Mouse (Mus musculus) CH12.LX (cell line): ENCODE results near the gene Irs2. TPM values are rescaled to one million over a fixed set of nuclear protein-coding genes. Genes with fewer than 3 reads are reported as not detected.

Experiments used
- DNase-seq: peaks from one replicate; pipeline ENCODE4 v3.0.0-alpha.2; 2013; ENCODE audit errors: extremely low read depth
- H3K27ac ChIP-seq: 2 replicates; pipeline ENCODE4 v1.5.1; 2012; ENCODE audit warnings: low read depth, mild to moderate bottlenecking, control low read depth, moderate library complexity; ENCODE audit not compliant: insufficient read depth
- H3K27me3 ChIP-seq: replicated peaks from 2 replicates; pipeline ENCODE3; 2012; ENCODE audit warnings: inconsistent platforms
- H3K36me3 ChIP-seq, 2 experiments: replicated peaks in 1 of 2; 2 replicates each; pipeline versions ENCODE3 to v1.6.1; 2012; ENCODE audit warnings: inconsistent platforms in 1 of 2, low read length in 1 of 2, mild to moderate bottlenecking in 1 of 2, mixed read lengths in 1 of 2, moderate library complexity in 1 of 2; ENCODE audit not compliant: control insufficient read depth in 1 of 2, insufficient read depth in 1 of 2
- H3K4me1 ChIP-seq, 2 experiments: 2 replicates each; pipeline ENCODE4 v1.6.1; 2012; ENCODE audit warnings: inconsistent platforms in 1 of 2, moderate library complexity in 1 of 2; ENCODE audit not compliant: insufficient read depth in 2 of 2, control insufficient read depth in 1 of 2
- H3K4me2 ChIP-seq: 2 replicates; pipeline ENCODE4 v1.6.1; 2012; ENCODE audit warnings: low read depth, mild to moderate bottlenecking, control low read depth; ENCODE audit not compliant: poor library complexity, insufficient read depth, severe bottlenecking
- H3K4me3 ChIP-seq, 3 experiments: fragments of 150-350 bp in 1 of 3; sonication (generic) in 1 of 3; replicated peaks in 1 of 3; 2 replicates each; pipeline versions ENCODE3 to v1.5.1; 2011 to 2012; ENCODE audit warnings: low read depth in 2 of 3, low read length in 2 of 3, mild to moderate bottlenecking in 2 of 3, moderate library complexity in 2 of 3, control low read depth in 1 of 3, improper control_type of control experiment in 1 of 3, inconsistent platforms in 1 of 3, mixed read lengths in 1 of 3; ENCODE audit not compliant: poor library complexity in 1 of 3
- H3K79me2 ChIP-seq: replicated peaks from 2 replicates; pipeline ENCODE4 v1.6.1; 2012; ENCODE audit warnings: mild to moderate bottlenecking, moderate library complexity; ENCODE audit not compliant: control insufficient read depth, poor library complexity, insufficient read depth, severe bottlenecking; ENCODE audit errors: extremely low read depth
- H3K9ac ChIP-seq: 2 replicates; pipeline ENCODE4 v1.6.1; 2012; ENCODE audit warnings: low read depth, mild to moderate bottlenecking, control low read depth, moderate library complexity; ENCODE audit not compliant: insufficient read depth
- H3K9me3 ChIP-seq: replicated peaks from 2 replicates; pipeline ENCODE3; 2012; ENCODE audit warnings: low read length, inconsistent platforms, mixed read lengths
- CHD1 ChIP-seq: IDR thresholded peaks from 2 replicates; pipeline ENCODE4 v1.6.1; 2012; ENCODE audit warnings: low read depth, low read length, improper control_type of control experiment, inconsistent platforms
- CHD2 ChIP-seq: IDR thresholded peaks from 2 replicates; pipeline ENCODE4 v1.6.1; 2011; ENCODE audit warnings: low read length, improper control_type of control experiment
- E2F4 ChIP-seq: IDR thresholded peaks from 2 replicates; pipeline ENCODE4 v1.6.1; 2011; ENCODE audit warnings: low read depth, low read length, improper control_type of control experiment; ENCODE audit not compliant: insufficient replicate concordance
- EP300 ChIP-seq: IDR thresholded peaks from 2 replicates; pipeline ENCODE4 v1.6.1; 2011; ENCODE audit warnings: low read length, improper control_type of control experiment
- ETS1 ChIP-seq: conservative IDR thresholded peaks from 2 replicates; pipeline ENCODE4 v1.6.1; 2012; ENCODE audit warnings: low read depth, mild to moderate bottlenecking, inconsistent platforms, low read length, improper control_type of control experiment, moderate library complexity
- IRF4 ChIP-seq: IDR thresholded peaks from 2 replicates; pipeline ENCODE4 v1.6.1; 2014; ENCODE audit warnings: low read depth, mild to moderate bottlenecking, inconsistent platforms, low read length, improper control_type of control experiment
- JUN ChIP-seq: IDR thresholded peaks from 2 replicates; pipeline ENCODE4 v1.6.1; 2011; ENCODE audit warnings: low read depth, mild to moderate bottlenecking, low read length, improper control_type of control experiment, moderate library complexity; ENCODE audit not compliant: insufficient read depth
- JUND ChIP-seq: conservative IDR thresholded peaks from 2 replicates; pipeline ENCODE4 v1.6.1; 2011; ENCODE audit warnings: low read depth, low read length, improper control_type of control experiment
- KAT2A ChIP-seq: IDR thresholded peaks from 2 replicates; pipeline ENCODE4 v1.6.1; 2012; ENCODE audit warnings: low read length, improper control_type of control experiment, inconsistent platforms; ENCODE audit not compliant: insufficient replicate concordance
- MAX ChIP-seq: IDR thresholded peaks from 2 replicates; pipeline ENCODE4 v1.6.1; 2011; ENCODE audit warnings: low read length, improper control_type of control experiment
- MAZ ChIP-seq: IDR thresholded peaks from 2 replicates; pipeline ENCODE4 v1.6.1; 2012; ENCODE audit warnings: low read depth, mild to moderate bottlenecking, inconsistent platforms, low read length, improper control_type of control experiment, moderate library complexity
- MEF2A ChIP-seq: IDR thresholded peaks from 2 replicates; pipeline ENCODE4 v1.6.1; 2014; ENCODE audit warnings: low read depth, mild to moderate bottlenecking, inconsistent platforms, low read length, improper control_type of control experiment, borderline replicate concordance
- MXI1 ChIP-seq: IDR thresholded peaks from 2 replicates; pipeline ENCODE4 v1.6.1; 2011; ENCODE audit warnings: mild to moderate bottlenecking, low read depth, low read length, improper control_type of control experiment
- MYC ChIP-seq: IDR thresholded peaks from 2 replicates; pipeline ENCODE4 v1.6.1; 2011; ENCODE audit warnings: low read depth, mild to moderate bottlenecking, improper control_type of control experiment, low read length
- NRF1 ChIP-seq: IDR thresholded peaks from 2 replicates; pipeline ENCODE4 v1.6.1; 2014; ENCODE audit warnings: low read depth, mild to moderate bottlenecking, inconsistent platforms, low read length, improper control_type of control experiment, moderate library complexity
- PAX5 ChIP-seq: IDR thresholded peaks from 2 replicates; pipeline ENCODE4 v1.6.1; 2012; ENCODE audit warnings: low read length, inconsistent platforms, mixed read lengths
- POLR2AphosphoS2 ChIP-seq: IDR thresholded peaks from 2 replicates; pipeline ENCODE4 v1.6.1; 2011; ENCODE audit warnings: low read depth, low read length, improper control_type of control experiment
- RAD21 ChIP-seq: IDR thresholded peaks from 2 replicates; pipeline ENCODE4 v1.6.1; 2011; ENCODE audit warnings: low read depth, mild to moderate bottlenecking, low read length, improper control_type of control experiment, moderate library complexity
- RCOR1 ChIP-seq: conservative IDR thresholded peaks from 2 replicates; pipeline ENCODE4 v1.6.1; 2012; ENCODE audit warnings: low read depth, mild to moderate bottlenecking, inconsistent platforms, low read length, improper control_type of control experiment
- SIN3A ChIP-seq: IDR thresholded peaks from 2 replicates; pipeline ENCODE4 v1.6.1; 2012; ENCODE audit warnings: low read length, improper control_type of control experiment, inconsistent platforms
- SMC3 ChIP-seq: IDR thresholded peaks from 2 replicates; pipeline ENCODE4 v1.6.1; 2011; ENCODE audit warnings: low read depth, low read length, improper control_type of control experiment
- TCF12 ChIP-seq: IDR thresholded peaks from 2 replicates; pipeline ENCODE4 v1.6.1; 2014; ENCODE audit warnings: low read depth, mild to moderate bottlenecking, inconsistent platforms, low read length, improper control_type of control experiment
- UBTF ChIP-seq: IDR thresholded peaks from 2 replicates; pipeline ENCODE4 v1.6.1; 2012; ENCODE audit warnings: low read depth, mild to moderate bottlenecking, inconsistent platforms, low read length, improper control_type of control experiment, moderate library complexity
- USF1 ChIP-seq: IDR thresholded peaks from 2 replicates; pipeline ENCODE4 v1.6.1; 2014; ENCODE audit warnings: low read depth, mild to moderate bottlenecking, inconsistent platforms, low read length, improper control_type of control experiment
- USF2 ChIP-seq: conservative IDR thresholded peaks from 2 replicates; pipeline ENCODE4 v1.6.1; 2011; ENCODE audit warnings: low read depth, low read length, improper control_type of control experiment
- ZKSCAN1 ChIP-seq: IDR thresholded peaks from 2 replicates; pipeline ENCODE4 v1.6.1; 2012; ENCODE audit warnings: low read depth, inconsistent platforms, low read length, improper control_type of control experiment, borderline replicate concordance
- ZMIZ1 ChIP-seq: IDR thresholded peaks from 2 replicates; pipeline ENCODE4 v1.6.1; 2012; ENCODE audit warnings: low read depth, mild to moderate bottlenecking, inconsistent platforms, low read length, improper control_type of control experiment
- ZNF384 ChIP-seq: IDR thresholded peaks from 2 replicates; pipeline ENCODE4 v1.6.1; 2012; ENCODE audit warnings: low read depth, low read length, improper control_type of control experiment, inconsistent platforms
- dilution Hi-C: fragments of 300-500 bp; cut with MboI; formaldehyde crosslinking; loops from 2 replicates; pipeline ENCODE4 v1.14.3; 2020; ENCODE audit warnings: low sequenced_read_pairs; ENCODE audit not compliant: extremely low pct_unique_long_range_greater_than_20kb, extremely low pct_ligation_motif_present
- in situ Hi-C: fragments of 300-500 bp; cut with MboI; formaldehyde crosslinking; loops from 3 replicates; pipeline ENCODE4 v1.14.3; 2019; ENCODE audit warnings: low sequenced_read_pairs, low pct_ligation_motif_present, low pct_unique_long_range_greater_than_20kb, mixed read lengths
- polyA plus RNA-seq: library from polyadenylated mRNA; unstranded; fragments of >175 nt; gene quantifications from 2 replicates; pipeline ENCODE4 v1.2.1, GENCODE M21; 2012; ENCODE audit warnings: low read depth; ENCODE audit not compliant: insufficient read length
- total RNA-seq, 2 experiments: library from RNA; depleted of rRNA; stranded (reverse); fragments of 300-350 nt in 1 of 2; fragments of >200 nt in 1 of 2; gene quantifications; 2 replicates each; pipeline ENCODE4 v1.2.3; 2012 to 2014

Gene Irs2
- total RNA-seq (2012; rRNA removed) = 1.0 and 1.1 TPM in 2 replicates
- total RNA-seq (2014; rRNA removed) = not detected in 2 replicates
- 0.18 and 0.24 TPM in 2 replicates for polyA plus RNA-seq

DNA sequence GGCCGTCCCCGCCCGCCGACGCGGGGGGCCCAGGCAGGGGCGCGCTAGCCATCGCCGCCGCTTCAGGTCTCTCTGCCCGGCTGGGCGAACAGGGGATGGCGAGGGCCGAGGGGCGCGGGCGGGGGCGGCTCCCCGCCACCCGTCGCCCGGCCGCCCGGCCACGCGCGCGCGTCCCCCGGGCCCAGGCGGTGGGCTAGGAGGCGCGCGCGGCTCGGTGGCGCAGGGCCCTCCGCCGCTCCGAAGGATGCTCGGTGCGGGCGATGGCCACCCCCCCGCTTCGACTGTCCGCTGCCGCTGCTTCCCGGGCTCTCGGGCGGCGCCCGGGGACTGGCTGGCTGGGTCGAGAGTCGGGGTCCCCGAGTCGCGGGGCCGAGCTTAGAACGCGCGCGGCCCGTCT, at the start of gene Irs2:
Irs2 (minus strand) TSS at position 80 of the 397 bp plus-strand sequence.
- TF ChIP-seq RCOR1 (no peak), E2F4 (no peak), UBTF (no peak), EP300 (no peak), PAX5 (no peak), IRF4 (no peak), SIN3A (no peak), MYC (no peak), MAZ (no peak), MEF2A (no peak), MXI1 (no peak), RAD21 (no peak), TCF12 (no peak), NRF1 (no peak), KAT2A (no peak), MAX (no peak), CHD2 (no peak)
- Histone ChIP-seq H3K27me3 (no peaks in the 10 kb centered on the region), H3K27ac (peak within 1 kb of the TSS; percentile 46), H3K9me3 (peaks cover 28% of the 10 kb centered on the region), H3K4me1 (peaks cover 2 to 13% of the 10 kb centered on the region in 2 experiments; a peak in 2 of 4 replicates), H3K9ac (peak within 1 kb of the TSS; percentile 70), H3K4me2 (peak within 1 kb of the TSS; percentile 67), H3K36me3 (peaks cover 0 to 1% of the 10 kb centered on the region in 2 experiments), H3K79me2 (no peaks in the 10 kb centered on the region), H3K4me3 (peak within 1 kb of the TSS; percentile 15 to 82 (median 53))
- no peak for DNase-seq
- dilution Hi-C loops (no loop called here), in situ Hi-C loops (no loop called here)

DNA sequence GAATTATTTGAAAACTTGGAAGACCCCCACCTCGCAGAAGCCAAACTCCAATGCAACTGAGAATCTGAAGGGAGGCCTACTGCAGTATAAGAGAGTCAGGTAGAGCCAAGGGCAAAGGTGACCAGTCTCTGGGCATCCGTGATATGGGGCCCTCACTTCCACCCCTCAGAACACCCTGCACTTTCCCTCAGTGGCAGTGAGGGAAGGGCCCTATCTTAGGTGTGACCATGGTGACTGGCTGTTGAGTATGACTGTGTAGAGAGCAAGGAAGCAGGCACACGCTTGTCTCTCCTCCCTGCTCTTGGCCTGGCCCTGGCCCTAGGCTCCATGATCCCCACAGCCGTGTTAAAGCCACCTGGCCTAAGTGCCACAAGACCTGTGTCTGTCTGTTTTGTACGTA, 48.4 kb upstream of the Irs2 start:
- no peak overlapping the region for H3K9ac ChIP-seq
- H3K4me1 ChIP-seq = no peaks in the 10 kb centered on the region
- H3K27ac ChIP-seq = no peak overlapping the region
- no peaks in the 10 kb centered on the region for H3K36me3 ChIP-seq
- TF ChIP-seq MEF2A (no peak), MXI1 (no peak), SMC3 (no peak), JUN (no peak), ZNF384 (no peak), USF1 (no peak), CHD2 (no peak), ETS1 (no peak), JUND (no peak), POLR2AphosphoS2 (no peak), ZKSCAN1 (no peak), SIN3A (no peak), RCOR1 (no peak), UBTF (no peak), IRF4 (no peak), USF2 (no peak), E2F4 (no peak), ZMIZ1 (no peak), CHD1 (no peak)
- dilution Hi-C loops (no loop called here), in situ Hi-C loops (no loop called here)
- no peak for DNase-seq
- no peak overlapping the region for H3K4me3 ChIP-seq
- H3K27me3 ChIP-seq = peaks cover 2% of the 10 kb centered on the region
- no peak overlapping the region for H3K4me2 ChIP-seq
- H3K9me3 ChIP-seq = no peaks in the 10 kb centered on the region
- no peaks in the 10 kb centered on the region for H3K79me2 ChIP-seq
